Mouse (Mus musculus): Measurements from ENCODE around the gene Cdk5rap3. TPM values are rescaled to one million over a fixed set of nuclear protein-coding genes. Genes with fewer than 3 reads are reported as not detected.

Gene Cdk5rap3
- polyA plus RNA-seq, 1 experiment from 2014 or later, result 106 TPM

Other genes with a start within 250 kb of the Cdk5rap3 start
- 43.1 and 44.1 TPM in 2 replicates for gene Snx11, start 138.9 kb downstream of the Cdk5rap3 start, polyA plus RNA-seq (2015; fragmentation: Nextera tagmentation; extraction: Ambion mirVana)
- gene Cbx1, start 127.4 kb downstream of the Cdk5rap3 start, polyA plus RNA-seq (2015; fragmentation: Nextera tagmentation; extraction: Ambion mirVana), result 87.7 and 93.3 TPM in 2 replicates
- 64.8 and 68.2 TPM in 2 replicates for gene Nfe2l1, start 86.5 kb downstream of the Cdk5rap3 start, polyA plus RNA-seq (2015; fragmentation: Nextera tagmentation; extraction: Ambion mirVana)
- 10.4 and 16.6 TPM in 2 replicates for gene Copz2, start 66.6 kb downstream of the Cdk5rap3 start, polyA plus RNA-seq (2015; fragmentation: Nextera tagmentation; extraction: Ambion mirVana)
- 0.19 and 0.27 TPM in 2 replicates for gene Prr15l, start 11.6 kb upstream of the Cdk5rap3 start, polyA plus RNA-seq (2015; fragmentation: Nextera tagmentation; extraction: Ambion mirVana)
- 21.7 and 22.8 TPM in 2 replicates for gene Pnpo, start 27.5 kb upstream of the Cdk5rap3 start, polyA plus RNA-seq (2015; fragmentation: Nextera tagmentation; extraction: Ambion mirVana)
- 16.2 and 16.3 TPM in 2 replicates for gene Sp2, start 66.5 kb upstream of the Cdk5rap3 start, polyA plus RNA-seq (2015; fragmentation: Nextera tagmentation; extraction: Ambion mirVana)
- gene Sp6, start 96.9 kb upstream of the Cdk5rap3 start, polyA plus RNA-seq (2015; fragmentation: Nextera tagmentation; extraction: Ambion mirVana), result 0.29 and 0.68 TPM in 2 replicates
- 14.4 and 16.2 TPM in 2 replicates for gene Scrn2, start 113.4 kb upstream of the Cdk5rap3 start, polyA plus RNA-seq (2015; fragmentation: Nextera tagmentation; extraction: Ambion mirVana)
- gene Lrrc46, start 124.9 kb upstream of the Cdk5rap3 start, polyA plus RNA-seq (2015; fragmentation: Nextera tagmentation; extraction: Ambion mirVana), result 3.0 and 3.1 TPM in 2 replicates
- 54.3 and 56.2 TPM in 2 replicates for gene Mrpl10, start 125.1 kb upstream of the Cdk5rap3 start, polyA plus RNA-seq (2015; fragmentation: Nextera tagmentation; extraction: Ambion mirVana)
- 11.0 and 13.1 TPM in 2 replicates for gene Osbpl7, start 134.1 kb upstream of the Cdk5rap3 start, polyA plus RNA-seq (2015; fragmentation: Nextera tagmentation; extraction: Ambion mirVana)
- gene Tbx21, start 198.8 kb upstream of the Cdk5rap3 start, polyA plus RNA-seq (2015; fragmentation: Nextera tagmentation; extraction: Ambion mirVana), result 0.35 and 0.38 TPM in 2 replicates
- 5.7 and 6.0 TPM in 2 replicates for gene Tbkbp1, start 235.0 kb upstream of the Cdk5rap3 start, polyA plus RNA-seq (2015; fragmentation: Nextera tagmentation; extraction: Ambion mirVana)